Mouse (Mus musculus): ENCODE results near the gene Astn1.

- TF ChIP-seq CTCF (IDR thresholded peaks at IDR 0.05; ENCODE audit: low read depth, low read length) (no peak), POLR2A (IDR thresholded peaks at IDR 0.05; ENCODE audit: extremely low read depth, insufficient read depth, low read length) (no peak)
Measured at GRCm38 (mm10) chr1:158328839-158329238, 33.2 kb upstream of the Astn1 start.
